Mouse (Mus musculus): Measurements from ENCODE around the gene Irx1.

DNA sequence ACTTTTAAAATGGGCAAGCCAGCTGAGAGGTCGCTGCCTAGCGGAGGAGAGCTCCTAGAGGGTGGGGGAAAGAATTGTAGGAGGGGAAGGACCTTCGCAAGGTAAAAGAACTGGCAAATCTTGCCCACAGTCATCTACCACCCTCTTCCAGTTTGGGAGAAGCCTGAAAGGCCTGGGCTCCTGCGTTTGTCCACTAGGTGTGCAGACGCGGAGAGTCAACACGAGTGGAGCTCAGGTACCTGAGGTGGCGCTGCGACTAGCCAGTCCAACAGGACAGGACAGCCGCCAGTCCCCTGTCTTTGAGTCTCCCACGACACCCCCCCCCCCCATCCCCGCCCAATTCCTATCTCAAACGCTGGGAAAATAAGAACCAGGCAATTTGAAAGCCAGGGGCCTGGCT, 843 bp upstream of the Irx1 start:
- TF ChIP-seq MAFK (IDR thresholded peaks at IDR 0.05; ENCODE audit: insufficient read depth, low read depth, low read length) (no peak), ZNF384 (IDR thresholded peaks at IDR 0.05; ENCODE audit: low read depth, low read length) (no peak), CHD2 (IDR thresholded peaks at IDR 0.05; ENCODE audit: low read depth, low read length) (no peak), ZC3H11A (IDR thresholded peaks at IDR 0.05; ENCODE audit: borderline replicate concordance, low read depth, low read length) (no peak), HCFC1 (IDR thresholded peaks at IDR 0.05; ENCODE audit: borderline replicate concordance, insufficient read depth, low read length) (no peak)

All from ES-E14 (cell line).